Mouse (Mus musculus) bone marrow macrophage, adult 2 months (primary cell): Measurements from ENCODE around the gene Hpse2. TPM values are rescaled to one million over a fixed set of nuclear protein-coding genes. Genes with fewer than 3 reads are reported as not detected.

ENCODE experiments used
- H3K27ac ChIP-seq: 2 replicates; pipeline ENCODE4 v1.5.1; 2012; ENCODE audit warnings: low read depth, low read length; ENCODE audit not compliant: insufficient read depth
- H3K4me1 ChIP-seq: 2 replicates; pipeline ENCODE4 v1.6.1; 2012; ENCODE audit warnings: low read length; ENCODE audit not compliant: control insufficient read depth, insufficient read depth
- H3K4me3 ChIP-seq: 2 replicates; pipeline ENCODE4 v1.5.1; 2012; ENCODE audit warnings: mild to moderate bottlenecking, low read length, moderate library complexity; ENCODE audit not compliant: insufficient read depth
- CTCF ChIP-seq: IDR thresholded peaks from 2 replicates; pipeline ENCODE4 v1.5.1; 2012; ENCODE audit warnings: low read depth, mild to moderate bottlenecking, low read length, moderate library complexity
- POLR2A ChIP-seq: IDR thresholded peaks from 2 replicates; pipeline ENCODE4 v1.6.1; 2012; ENCODE audit warnings: mild to moderate bottlenecking, low read depth, low read length, borderline replicate concordance
- polyA plus RNA-seq: library from polyadenylated mRNA; stranded (reverse); fragments of >200 nt; gene quantifications from 2 replicates; pipeline ENCODE4 v1.2.4, GENCODE M21; 2012; ENCODE audit not compliant: missing spikeins, insufficient read depth, insufficient read length

The Hpse2 gene
- not detected in 2 replicates for polyA plus RNA-seq

DNA sequence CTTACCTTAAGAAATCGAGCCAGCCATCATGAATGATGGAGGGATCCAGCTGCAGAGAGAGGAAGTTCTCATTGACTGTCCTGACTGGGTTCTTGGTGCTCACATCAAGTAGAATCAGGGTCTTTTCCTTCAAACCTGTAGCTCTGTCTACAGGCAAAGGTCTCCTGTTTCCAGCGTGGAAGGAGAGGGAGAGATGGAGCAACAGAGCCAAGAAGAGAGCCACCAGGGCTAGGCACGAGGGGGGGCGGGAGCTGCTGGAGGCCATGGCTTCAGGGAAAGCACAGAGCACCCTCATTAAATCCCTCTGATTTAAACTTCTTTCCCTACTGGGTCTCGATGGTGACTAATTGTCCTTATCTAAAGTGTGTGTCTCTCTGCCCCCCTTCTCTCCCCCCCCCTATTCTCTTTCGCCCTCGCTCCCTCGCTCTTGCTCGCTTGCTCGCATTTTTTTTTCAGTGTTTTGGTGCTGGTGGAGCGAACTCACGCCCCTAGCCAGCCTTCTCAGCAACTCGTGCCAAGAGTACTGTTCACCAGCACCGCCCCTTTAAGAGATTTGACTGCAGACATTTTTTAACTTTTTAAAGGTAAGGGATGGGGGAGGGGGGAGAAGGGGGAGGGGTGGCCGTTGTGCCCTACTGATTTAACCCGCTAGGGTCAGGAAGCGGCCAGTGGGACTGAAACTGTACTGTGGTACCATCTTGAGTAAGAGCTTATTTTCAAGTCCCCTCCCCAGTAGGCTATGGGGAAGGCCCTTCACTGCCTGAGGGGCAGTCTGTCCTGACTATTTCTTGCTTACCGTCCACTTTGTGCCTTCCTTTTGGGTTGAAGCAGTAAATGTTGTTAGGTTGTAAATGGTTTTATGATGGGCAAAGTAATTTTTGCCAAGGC lies at the start of gene Hpse2:
Hpse2 (minus strand) TSS at position 339 of the 888 bp plus-strand sequence.
- TF ChIP-seq CTCF (no peak), POLR2A (no peak)
- no peaks in the 10 kb centered on the region for H3K4me1 ChIP-seq
- no peak within 1 kb of the TSS for H3K4me3 ChIP-seq
- H3K27ac ChIP-seq, result no peak within 1 kb of the TSS

DNA sequence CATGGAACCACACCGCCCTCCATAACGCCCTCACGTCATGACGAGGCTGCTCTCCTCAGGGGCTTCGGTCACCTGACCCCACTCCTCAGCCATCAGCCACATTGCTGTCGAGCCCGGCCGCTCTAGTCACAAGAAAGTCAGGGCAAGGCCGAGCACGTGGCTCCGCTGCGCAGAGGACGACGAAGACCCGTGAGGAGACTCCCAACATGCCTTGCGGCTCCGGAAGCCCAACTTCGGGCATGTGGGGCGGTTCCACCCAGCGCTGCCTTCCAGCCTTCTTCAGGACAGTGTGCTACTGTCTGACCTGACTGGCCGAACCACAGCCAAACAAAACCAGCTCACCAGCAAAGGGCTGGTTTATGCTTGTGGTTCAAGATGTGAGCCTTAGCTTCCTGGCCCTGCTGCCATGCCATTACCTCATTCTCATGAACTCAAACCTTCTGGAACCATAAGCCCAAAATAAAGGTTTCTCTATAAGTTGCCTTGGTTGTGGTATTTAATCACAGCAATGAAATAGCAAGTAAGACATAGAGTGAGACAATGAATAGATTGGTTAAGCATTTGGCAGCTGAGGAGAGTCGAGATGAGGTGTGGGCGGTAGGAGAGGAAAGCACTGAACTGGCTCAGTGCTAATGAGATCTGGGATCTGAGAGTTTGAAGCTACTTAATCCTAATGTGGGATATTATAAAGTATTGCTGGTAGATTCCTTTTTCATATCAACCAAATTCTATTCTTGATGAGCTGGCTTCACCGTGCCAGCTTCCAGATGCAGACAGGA lies 39.5 kb upstream of the Hpse2 start:
- TF ChIP-seq POLR2A (no peak), CTCF (no peak)
- Histone ChIP-seq H3K4me1 (no peaks in the 10 kb centered on the region), H3K4me3 (no peak overlapping the region), H3K27ac (no peak overlapping the region)

DNA sequence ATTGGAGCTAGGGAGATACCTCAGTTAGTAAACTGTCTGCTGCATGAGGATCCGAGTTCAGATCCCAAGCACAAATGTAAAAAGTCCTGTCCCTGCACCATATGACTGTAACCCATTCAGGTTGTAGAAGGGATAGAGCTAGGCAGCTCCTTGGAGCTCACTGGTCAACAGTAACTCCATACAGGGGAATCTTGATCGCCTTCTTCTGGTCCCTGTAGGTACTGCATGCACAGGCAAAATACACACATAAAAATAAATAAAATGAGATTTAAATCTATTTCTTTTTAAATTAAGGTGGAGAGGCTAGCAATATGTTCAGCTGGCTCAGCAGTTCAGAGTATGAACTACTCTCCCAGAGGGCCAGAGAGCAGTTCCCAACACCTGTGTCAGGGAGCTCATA lies 35.9 kb upstream of the Hpse2 start:
- Histone ChIP-seq H3K4me1 (no peaks in the 10 kb centered on the region), H3K4me3 (no peak overlapping the region), H3K27ac (no peak overlapping the region)
- no peak for TF ChIP-seq POLR2A
- no peak for TF ChIP-seq CTCF

DNA sequence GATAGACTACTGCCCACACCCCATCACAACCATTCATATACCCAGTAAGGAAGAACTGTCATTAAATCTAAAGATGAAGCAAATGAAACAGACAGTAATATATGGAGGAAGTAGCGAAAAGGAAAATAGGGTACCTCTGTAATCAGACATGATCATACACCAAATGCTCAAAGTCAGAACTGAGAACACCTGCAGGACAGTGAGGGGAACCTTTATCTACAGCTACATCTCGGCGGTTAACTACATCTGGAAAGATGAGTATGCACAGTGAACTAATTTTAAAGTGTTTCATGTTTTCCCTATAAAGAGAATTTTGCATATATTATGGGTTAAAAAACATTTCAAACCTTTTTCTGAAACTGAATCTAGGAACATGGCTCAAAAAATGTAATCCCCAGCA lies 32.4 kb upstream of the Hpse2 start:
- no peak overlapping the region for H3K4me3 ChIP-seq
- TF ChIP-seq CTCF (no peak), POLR2A (no peak)
- no peaks in the 10 kb centered on the region for H3K4me1 ChIP-seq
- H3K27ac ChIP-seq, result no peak overlapping the region

- no peak overlapping the region for H3K27ac ChIP-seq
- no peak for TF ChIP-seq POLR2A
- TF ChIP-seq CTCF, result no peak
- no peak overlapping the region for H3K4me3 ChIP-seq
- H3K4me1 ChIP-seq, result no peaks in the 10 kb centered on the region
These were observed 27.4 kb upstream of the Hpse2 start for GRCm38 (mm10) chr19:43415565-43415964.

GRCm38 (mm10) chr19:43407181-43407580 lies 19.0 kb upstream of the Hpse2 start:
- Histone ChIP-seq H3K4me1 (no peaks in the 10 kb centered on the region), H3K4me3 (no peak overlapping the region), H3K27ac (no peak overlapping the region)
- no peak for TF ChIP-seq POLR2A
- TF ChIP-seq CTCF, result no peak

DNA sequence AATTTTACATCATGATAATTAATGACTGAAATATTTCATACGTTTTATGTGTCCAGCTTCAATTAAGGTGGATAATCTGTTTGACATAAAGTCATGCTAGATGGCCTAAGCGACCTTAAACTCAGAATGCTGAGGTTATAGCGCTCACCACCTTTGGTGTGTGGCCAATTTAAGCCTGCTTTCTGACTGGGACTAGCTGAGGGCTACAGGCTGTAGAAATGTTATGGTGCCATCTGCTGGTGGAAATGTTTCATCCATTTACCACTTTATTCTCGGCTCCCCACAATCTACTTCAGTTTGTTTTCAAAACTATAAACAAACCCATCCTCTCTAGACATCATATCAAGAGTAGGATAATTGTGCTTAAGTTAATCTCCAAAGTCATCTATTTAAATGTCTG lies 8.2 kb upstream of the Hpse2 start:
- H3K27ac ChIP-seq, result no peak overlapping the region
- no peak overlapping the region for H3K4me3 ChIP-seq
- TF ChIP-seq CTCF (no peak), POLR2A (no peak)
- H3K4me1 ChIP-seq, result no peaks in the 10 kb centered on the region

DNA sequence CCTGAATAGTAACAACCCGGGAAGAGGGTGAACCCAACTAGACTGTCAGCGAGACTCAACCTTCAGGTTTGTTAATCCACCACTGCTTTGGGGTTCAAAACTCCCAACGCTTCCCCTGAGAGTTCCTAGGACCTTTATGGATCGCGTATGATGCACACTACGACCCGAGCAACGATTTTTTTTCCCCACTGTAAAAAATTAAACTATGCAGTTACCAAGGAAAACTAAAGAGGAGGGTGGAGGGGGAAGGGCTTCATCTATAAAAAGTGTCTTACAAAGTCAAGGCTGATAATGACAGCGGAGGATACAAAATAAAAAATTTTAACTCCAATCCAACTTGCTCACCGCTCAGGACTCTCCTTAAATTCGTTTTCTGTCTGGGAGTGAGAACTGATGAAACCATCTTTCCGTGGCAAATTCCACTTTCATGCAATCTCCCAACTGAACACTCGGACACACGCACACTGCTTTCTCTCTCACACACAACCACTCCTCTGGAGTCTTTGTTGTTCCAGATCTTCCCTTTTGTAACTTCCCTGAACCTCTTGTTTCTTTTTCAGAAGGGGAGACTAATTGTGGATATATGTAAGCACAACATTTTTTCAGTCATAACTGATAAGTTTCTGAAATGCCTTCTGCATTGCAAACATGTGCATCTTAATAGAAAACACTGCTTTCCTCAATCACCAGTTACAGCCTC lies 934 bp downstream of the Hpse2 start:
- TF ChIP-seq POLR2A (no peak), CTCF (no peak)
- no peak overlapping the region for H3K27ac ChIP-seq
- no peaks in the 10 kb centered on the region for H3K4me1 ChIP-seq
- no peak overlapping the region for H3K4me3 ChIP-seq

GRCm38 (mm10) chr19:43386041-43386952 lies 1.9 kb downstream of the Hpse2 start:
- no peaks in the 10 kb centered on the region for H3K4me1 ChIP-seq
- no peak overlapping the region for H3K27ac ChIP-seq
- no peak overlapping the region for H3K4me3 ChIP-seq
- TF ChIP-seq POLR2A (no peak), CTCF (no peak)
